Mouse (Mus musculus): Measurements from ENCODE around the gene Mrps9. TPM values are rescaled to one million over a fixed set of nuclear protein-coding genes. Genes with fewer than 3 reads are reported as not detected.
"Not testable (repeated sequence)": the region's sequence is repeated elsewhere in the genome, so short reads cannot be mapped to it uniquely, and the experiment has no call there.

Gene Mrps9
- polyA plus RNA-seq, 1 experiment from 2014 or later = 35.6 TPM

DNA sequence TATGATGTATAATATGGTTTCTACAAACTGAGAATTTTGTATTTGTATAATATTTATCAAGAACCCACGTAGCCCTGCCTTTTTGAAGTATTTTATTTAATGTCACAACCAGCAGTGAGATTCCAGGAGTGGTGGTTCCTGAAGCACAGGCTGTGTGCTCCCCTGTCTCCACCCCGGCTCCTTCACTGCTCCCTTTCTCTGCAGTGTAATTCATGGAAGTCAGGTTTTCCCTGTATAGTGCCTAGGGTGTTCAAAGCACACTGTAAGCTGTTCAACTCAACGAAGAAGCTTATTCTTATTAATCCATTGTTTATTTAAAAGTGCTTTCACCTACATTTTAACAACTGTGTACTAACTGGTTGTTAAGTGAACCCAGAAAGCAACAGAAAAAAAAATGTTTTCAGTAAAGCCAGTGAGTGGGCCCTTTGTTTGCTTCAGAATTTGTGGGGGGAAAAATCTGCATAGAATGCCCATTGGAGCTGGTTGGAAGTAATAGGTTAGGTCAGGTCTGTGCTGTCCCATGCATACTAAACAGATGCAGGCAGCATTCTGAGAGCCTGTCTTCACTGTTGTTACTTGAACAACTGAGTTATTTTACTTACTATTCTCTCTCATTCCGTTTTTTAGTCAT is 25.5 kb downstream of the Mrps9 start:
- Histone ChIP-seq H3K27ac (replicated peaks) (peak overlapping the region; percentile 58; the same call in 1 of the 2 replicates), H3K4me1 (peaks cover 14% of the 10 kb centered on the region), H3K36me3 (no peaks in the 10 kb centered on the region), H3K4me2 (0 out of 2 replicates have a peak overlapping the region, but pooled peaks have one; percentile 44), H3K9me3 (replicated peaks) (no peaks in the 10 kb centered on the region), H3K27me3 (replicated peaks) (no peaks in the 10 kb centered on the region), H3K4me3 (replicated peaks) (no peak overlapping the region), H3K9ac (replicated peaks) (no peak overlapping the region)
- WGBS = 33% methylated on average over 4 of the region's 4 CpGs
- peak; percentile 65 for ATAC-seq (ENCODE audit: low FRiP score)

DNA sequence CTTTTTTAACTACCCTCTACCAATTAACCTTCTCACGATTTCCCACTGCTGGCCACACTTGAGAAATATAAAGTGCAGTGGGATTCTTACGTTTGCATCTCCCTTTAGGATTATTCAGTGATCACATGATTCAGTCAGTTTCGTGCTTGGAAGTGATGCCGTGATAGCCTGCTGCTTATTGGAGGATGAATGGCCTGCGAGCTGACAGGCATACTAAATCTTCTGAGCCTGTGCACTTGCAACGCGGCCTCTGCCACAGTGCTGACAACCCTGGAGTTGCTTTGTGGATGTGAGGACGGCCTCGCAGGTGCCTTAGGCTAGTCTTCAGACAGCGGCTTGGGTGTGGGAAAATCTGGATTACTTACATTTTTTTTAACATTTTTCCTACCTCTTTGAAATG is 26.2 kb downstream of the Mrps9 start:
- H3K36me3 ChIP-seq = no peaks in the 10 kb centered on the region
- H3K9me3 ChIP-seq (replicated peaks) = no peaks in the 10 kb centered on the region
- ATAC-seq (ENCODE audit: low FRiP score) = peak; percentile 89
- no peak overlapping the region; the same call in 1 of the 2 replicates for H3K4me3 ChIP-seq (replicated peaks)
- peaks cover 14% of the 10 kb centered on the region for H3K4me1 ChIP-seq
- H3K9ac ChIP-seq (replicated peaks) = 0 out of 2 replicates have a peak overlapping the region, but pooled peaks have one; percentile 10
- no peaks in the 10 kb centered on the region for H3K27me3 ChIP-seq (replicated peaks)
- peak overlapping the region; percentile 44 for H3K4me2 ChIP-seq
- H3K27ac ChIP-seq (replicated peaks) = peak overlapping the region; percentile 58; the same call in 1 of the 2 replicates
- WGBS = 14% methylated on average over 10 of the region's 10 CpGs

DNA sequence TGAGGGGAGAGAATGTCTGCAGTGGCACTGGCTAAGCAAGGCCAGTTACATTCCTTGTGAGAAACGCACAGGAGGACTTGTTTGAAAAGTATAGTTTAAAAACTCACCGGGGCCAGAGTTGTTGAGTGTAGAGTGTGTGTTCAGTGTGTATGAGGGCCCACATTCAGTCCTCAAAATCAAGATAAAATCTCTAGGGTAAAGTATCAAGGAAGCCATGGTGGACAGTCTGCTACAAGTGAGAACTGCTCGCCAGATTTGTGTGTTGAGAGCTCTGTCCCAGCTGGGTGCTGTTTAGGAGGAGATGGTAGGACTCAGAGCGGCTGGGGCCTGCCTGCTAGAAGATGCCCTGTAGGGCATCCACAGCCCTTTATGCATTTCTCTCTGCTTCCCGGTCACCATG is 27.8 kb downstream of the Mrps9 start:
- H3K9ac ChIP-seq (replicated peaks) = no peak overlapping the region
- H3K4me2 ChIP-seq = no peak overlapping the region
- WGBS = 96% methylated on average over 5 of the region's 5 CpGs
- H3K36me3 ChIP-seq = no peaks in the 10 kb centered on the region
- H3K27me3 ChIP-seq (replicated peaks) = no peaks in the 10 kb centered on the region
- H3K4me1 ChIP-seq = peaks cover 14% of the 10 kb centered on the region
- no peak for ATAC-seq (ENCODE audit: low FRiP score)
- no peaks in the 10 kb centered on the region for H3K9me3 ChIP-seq (replicated peaks)
- no peak overlapping the region for H3K27ac ChIP-seq (replicated peaks)
- H3K4me3 ChIP-seq (replicated peaks) = no peak overlapping the region

DNA sequence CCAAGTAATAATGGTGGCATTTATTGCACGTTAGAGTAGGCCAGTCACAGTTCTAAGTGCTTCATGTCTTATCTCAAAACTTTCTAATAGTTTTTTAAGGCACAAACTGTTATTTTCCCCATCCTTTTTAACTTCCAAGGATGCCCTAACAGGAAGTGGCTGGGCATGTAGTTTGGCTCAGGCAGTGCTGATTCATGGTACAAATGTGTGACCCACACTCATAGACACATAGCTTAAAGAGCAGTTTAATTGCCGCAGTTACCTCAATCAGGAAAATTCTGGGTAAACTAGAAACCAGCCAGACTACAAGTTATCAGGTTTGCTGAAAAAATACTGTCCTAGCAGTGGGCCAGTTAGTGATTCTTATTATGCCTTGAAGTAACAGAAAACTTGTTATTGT is 31.2 kb downstream of the Mrps9 start:
- no peak for ATAC-seq (ENCODE audit: low FRiP score)
- H3K36me3 ChIP-seq = no peaks in the 10 kb centered on the region
- no peaks in the 10 kb centered on the region for H3K27me3 ChIP-seq (replicated peaks)
- peaks cover 5% of the 10 kb centered on the region for H3K4me1 ChIP-seq
- no peak overlapping the region for H3K4me2 ChIP-seq
- H3K9ac ChIP-seq (replicated peaks) = no peak overlapping the region
- WGBS = 91% methylated on average over 2 of the region's 2 CpGs
- H3K27ac ChIP-seq (replicated peaks) = no peak overlapping the region
- no peak overlapping the region for H3K4me3 ChIP-seq (replicated peaks)
- H3K9me3 ChIP-seq (replicated peaks) = no peaks in the 10 kb centered on the region

DNA sequence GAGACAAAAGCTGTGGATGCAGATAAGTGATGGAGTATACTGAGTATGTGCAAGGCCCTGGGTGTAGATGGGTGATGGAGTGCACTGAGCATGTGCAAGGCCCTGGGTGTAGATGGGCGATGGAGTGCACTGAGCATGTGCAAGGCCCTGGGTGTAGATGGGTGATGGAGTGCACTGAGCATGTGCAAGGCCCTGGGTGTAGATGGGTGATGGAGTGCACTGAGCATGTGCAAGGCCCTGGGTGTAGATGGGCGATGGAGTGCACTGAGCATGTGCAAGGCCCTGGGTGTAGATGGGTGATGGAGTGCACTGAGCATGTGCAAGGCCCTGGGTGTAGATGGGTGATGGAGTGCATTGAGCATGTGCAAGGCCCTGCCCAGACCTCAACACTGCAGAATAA is 32.4 kb downstream of the Mrps9 start:
- not testable (repeated sequence) for H3K9me3 ChIP-seq (replicated peaks); ATAC-seq (ENCODE audit: low FRiP score); H3K27me3 ChIP-seq (replicated peaks); H3K27ac ChIP-seq (replicated peaks); H3K4me1 ChIP-seq; H3K9ac ChIP-seq (replicated peaks); H3K36me3 ChIP-seq; H3K4me3 ChIP-seq (replicated peaks); H3K4me2 ChIP-seq
- WGBS = 67% methylated on average over 1 of the region's 2 CpGs

DNA sequence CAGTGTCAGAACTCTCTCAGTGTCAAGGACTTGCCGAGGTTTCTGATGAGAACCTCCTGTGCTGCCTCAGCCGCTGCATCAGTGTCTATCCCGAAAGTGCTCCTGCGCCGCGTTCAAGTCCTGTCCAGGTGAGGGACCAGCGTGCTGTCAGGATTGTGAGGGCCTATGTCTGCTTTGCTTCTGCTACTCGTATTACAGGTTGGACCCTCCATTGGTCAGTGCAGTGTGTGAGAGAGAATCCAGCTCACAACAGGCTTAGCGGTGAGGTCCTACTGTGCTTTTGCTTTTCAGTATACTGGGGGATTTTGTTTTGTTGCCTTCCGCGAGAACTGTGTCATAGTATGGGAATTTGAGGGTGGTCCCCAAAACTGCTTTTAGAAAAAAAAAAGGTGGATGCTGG is 36.8 kb downstream of the Mrps9 start:
- Histone ChIP-seq H3K4me3 (replicated peaks) (no peak overlapping the region), H3K27me3 (replicated peaks) (no peaks in the 10 kb centered on the region), H3K4me2 (no peak overlapping the region), H3K36me3 (0 out of 2 replicates have a peak, but pooled peaks cover 2% of the 10 kb centered on the region), H3K27ac (replicated peaks) (no peak overlapping the region), H3K4me1 (peaks cover 19% of the 10 kb centered on the region), H3K9ac (replicated peaks) (no peak overlapping the region), H3K9me3 (replicated peaks) (no peaks in the 10 kb centered on the region)
- ATAC-seq (ENCODE audit: low FRiP score) = no peak
- 83% methylated on average over 11 of the region's 11 CpGs for WGBS

DNA sequence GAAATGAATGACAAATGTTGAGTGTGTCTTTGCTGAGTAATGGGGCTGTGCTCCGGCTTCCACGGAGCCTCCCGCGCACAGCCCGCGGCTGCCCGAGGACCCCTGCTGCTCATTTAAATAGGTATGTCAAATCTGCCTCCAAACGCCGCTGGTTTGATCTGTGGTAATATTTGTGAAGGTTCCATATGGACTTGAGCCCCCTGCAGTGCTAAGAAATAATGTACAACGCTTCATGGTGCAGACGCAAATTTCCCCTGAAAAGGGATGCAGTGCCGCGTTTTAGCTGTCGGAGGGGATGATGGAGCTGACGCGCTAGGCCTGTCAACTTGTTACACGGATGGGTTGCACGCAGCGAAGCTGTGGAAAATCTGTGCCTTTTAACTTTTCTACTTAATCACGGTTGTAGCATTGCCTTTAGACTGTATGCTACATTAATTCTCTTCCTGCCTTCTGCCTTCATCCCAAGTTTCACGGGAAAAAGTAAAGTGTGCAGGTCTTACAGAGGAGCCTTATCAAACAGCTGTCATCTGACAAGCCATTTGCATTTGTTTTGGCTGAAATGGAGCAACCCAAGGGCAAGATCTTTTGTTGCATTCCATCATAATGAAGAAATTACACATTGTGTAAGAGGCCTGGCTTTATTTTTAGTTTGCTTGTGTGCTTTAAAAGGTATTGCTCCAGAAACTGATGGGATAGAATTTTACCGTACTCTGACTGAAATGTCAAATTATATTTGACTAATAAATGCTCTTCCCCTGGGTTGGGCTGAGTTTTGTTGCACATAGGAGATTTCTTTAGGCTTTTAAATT is 37.7 kb downstream of the Mrps9 start:
- 26% methylated on average over 22 of the region's 22 CpGs for WGBS
- H3K4me3 ChIP-seq (replicated peaks) = no peak overlapping the region

DNA sequence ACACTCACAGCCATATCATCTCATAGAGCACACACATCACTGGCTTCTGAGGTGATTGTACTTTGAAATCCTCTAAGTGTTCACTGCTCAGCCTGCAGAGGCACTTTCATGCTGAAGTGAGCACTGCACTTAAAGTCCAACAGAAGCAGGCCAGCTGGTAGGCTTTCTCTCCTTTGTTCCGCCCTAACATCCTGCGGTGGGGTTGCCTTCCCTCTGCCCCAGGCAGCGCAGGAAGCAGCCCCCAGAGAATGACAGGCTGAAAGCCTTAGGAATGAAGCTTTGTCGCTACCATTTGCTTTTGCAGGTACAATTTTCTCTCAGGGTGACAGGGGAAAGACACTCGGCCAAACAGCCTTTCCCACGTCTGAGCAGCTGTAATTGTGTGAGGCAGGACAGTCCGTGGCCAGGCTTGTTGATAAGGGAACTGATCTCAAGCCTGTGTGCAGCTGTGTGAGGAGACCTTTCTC is 38.4 kb downstream of the Mrps9 start:
- Histone ChIP-seq H3K4me3 (replicated peaks) (no peak overlapping the region), H3K36me3 (0 out of 2 replicates have a peak, but pooled peaks cover 2% of the 10 kb centered on the region), H3K4me1 (peaks cover 19% of the 10 kb centered on the region), H3K27ac (replicated peaks) (peak overlapping the region; percentile 25; the same call in 1 of the 2 replicates), H3K27me3 (replicated peaks) (no peaks in the 10 kb centered on the region), H3K4me2 (no peak overlapping the region), H3K9me3 (replicated peaks) (no peaks in the 10 kb centered on the region), H3K9ac (replicated peaks) (no peak overlapping the region)
- ATAC-seq (ENCODE audit: low FRiP score) = 0 out of 2 replicates have a peak, but pooled peaks have one; percentile 32
- WGBS = 12% methylated on average over 7 of the region's 7 CpGs

More for the DNA sequence above, 37.7 kb downstream of the Mrps9 start:
- Histone ChIP-seq H3K4me2 (peak overlapping the region; percentile 40), H3K27me3 (replicated peaks) (no peaks in the 10 kb centered on the region), H3K27ac (replicated peaks) (peak overlapping the region; percentile 25; the same call in 1 of the 2 replicates), H3K36me3 (0 out of 2 replicates have a peak, but pooled peaks cover 2% of the 10 kb centered on the region), H3K9ac (replicated peaks) (no peak overlapping the region), H3K4me1 (peaks cover 19% of the 10 kb centered on the region), H3K9me3 (replicated peaks) (no peaks in the 10 kb centered on the region)
- peak; percentile 53 for ATAC-seq (ENCODE audit: low FRiP score)

DNA sequence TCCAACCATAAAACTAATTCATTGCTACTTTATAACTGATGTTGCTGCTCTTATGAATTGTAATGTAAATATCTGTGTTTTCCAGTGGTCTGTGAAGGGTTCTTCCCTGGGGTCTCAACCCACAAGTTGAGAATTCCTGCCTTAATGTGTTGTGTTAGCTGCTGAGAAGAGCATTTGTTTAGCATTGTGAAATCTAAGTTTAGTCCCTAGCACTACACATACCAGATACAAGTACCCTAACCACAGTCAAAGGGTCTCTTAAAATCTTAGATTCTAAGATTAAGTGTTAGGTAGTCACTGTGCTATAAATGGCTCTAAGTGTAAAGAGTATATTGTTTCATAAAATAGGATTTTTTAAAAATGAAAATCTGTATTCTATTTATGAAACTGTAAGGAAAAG is 43.7 kb downstream of the Mrps9 start:
- ATAC-seq (ENCODE audit: low FRiP score) = no peak
- Histone ChIP-seq H3K36me3 (peaks cover 17% of the 10 kb centered on the region), H3K27me3 (replicated peaks) (no peaks in the 10 kb centered on the region), H3K9me3 (replicated peaks) (no peaks in the 10 kb centered on the region), H3K4me3 (replicated peaks) (no peak overlapping the region), H3K9ac (replicated peaks) (no peak overlapping the region), H3K27ac (replicated peaks) (no peak overlapping the region), H3K4me2 (no peak overlapping the region), H3K4me1 (peaks cover under 1% of the 10 kb centered on the region; the same call in 1 of the 2 replicates)

DNA sequence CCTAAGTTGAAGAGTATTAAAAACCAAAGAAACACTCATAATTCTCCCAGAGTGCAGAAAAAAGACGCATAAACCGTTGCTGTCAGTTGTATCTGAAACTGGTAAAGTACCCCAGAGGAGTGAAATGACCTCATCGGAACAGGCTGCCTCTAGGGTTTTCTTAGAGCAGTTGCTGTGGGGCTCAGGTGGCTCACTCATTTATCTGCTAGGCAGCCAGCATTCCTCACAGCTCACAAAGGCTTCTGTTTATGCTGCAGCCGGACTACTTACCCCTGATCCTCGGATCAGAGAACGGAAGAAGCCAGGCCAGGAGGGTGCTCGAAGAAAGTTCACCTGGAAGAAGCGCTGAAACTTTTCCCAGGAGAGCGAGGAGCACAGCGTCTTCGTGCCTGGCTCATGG is 54.1 kb downstream of the Mrps9 start:
- Histone ChIP-seq H3K4me1 (no peaks in the 10 kb centered on the region), H3K9me3 (replicated peaks) (no peaks in the 10 kb centered on the region), H3K27ac (replicated peaks) (no peak overlapping the region), H3K4me3 (replicated peaks) (no peak overlapping the region), H3K27me3 (replicated peaks) (no peaks in the 10 kb centered on the region), H3K4me2 (no peak overlapping the region), H3K9ac (replicated peaks) (no peak overlapping the region), H3K36me3 (peaks cover 20% of the 10 kb centered on the region)
- no peak for ATAC-seq (ENCODE audit: low FRiP score)
- 69% methylated on average over 11 of the region's 11 CpGs for WGBS

DNA sequence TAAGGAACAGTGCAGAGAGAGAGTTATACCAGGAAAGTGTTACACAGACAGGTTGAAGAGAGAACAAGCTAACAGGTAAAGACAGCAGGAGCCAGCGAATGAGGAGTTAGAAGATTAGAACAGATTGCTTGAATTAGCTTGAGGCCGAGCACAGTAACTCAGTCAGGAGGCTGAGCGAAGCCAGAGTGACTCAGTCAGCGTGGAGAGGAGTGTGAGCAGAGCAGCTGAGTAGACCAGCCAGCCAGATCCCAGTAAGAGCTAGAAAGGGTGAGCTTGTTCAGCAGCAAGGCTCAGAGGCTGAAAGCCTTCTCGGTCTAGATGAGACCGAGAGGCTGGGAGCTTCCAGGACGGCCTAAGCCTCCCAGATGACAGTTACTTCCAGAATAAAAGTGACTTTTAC is 55.7 kb downstream of the Mrps9 start:
- no peak overlapping the region for H3K27ac ChIP-seq (replicated peaks)
- H3K4me3 ChIP-seq (replicated peaks) = no peak overlapping the region
- 84% methylated on average over 7 of the region's 7 CpGs for WGBS
- no peak overlapping the region for H3K4me2 ChIP-seq
- H3K4me1 ChIP-seq = no peaks in the 10 kb centered on the region
- ATAC-seq (ENCODE audit: low FRiP score) = no peak
- H3K36me3 ChIP-seq = peaks cover 6% of the 10 kb centered on the region; the same call in 1 of the 2 replicates
- H3K9me3 ChIP-seq (replicated peaks) = no peaks in the 10 kb centered on the region
- H3K27me3 ChIP-seq (replicated peaks) = no peaks in the 10 kb centered on the region
- H3K9ac ChIP-seq (replicated peaks) = no peak overlapping the region

DNA sequence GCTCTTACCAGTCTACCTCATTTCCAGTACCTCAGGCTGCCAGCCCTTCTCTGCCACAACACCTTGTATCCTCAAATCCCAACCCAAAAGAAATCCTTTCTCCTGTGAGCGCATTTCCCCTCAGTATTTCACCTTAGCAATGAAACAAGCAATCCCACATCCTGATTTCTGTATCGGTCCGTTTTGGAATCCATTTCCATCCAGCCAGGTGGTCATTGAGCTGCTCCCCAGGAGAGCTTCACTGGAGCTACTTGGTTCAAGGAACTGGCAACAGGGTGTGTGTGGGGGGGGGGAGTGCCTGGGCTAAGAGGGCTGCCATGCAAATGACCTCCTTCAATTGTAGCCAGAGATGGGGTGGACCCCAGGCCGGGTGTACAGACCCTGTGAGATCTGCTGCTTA is 56.1 kb downstream of the Mrps9 start:
- no peak overlapping the region for H3K27ac ChIP-seq (replicated peaks)
- H3K27me3 ChIP-seq (replicated peaks) = no peaks in the 10 kb centered on the region
- H3K36me3 ChIP-seq = peaks cover 6% of the 10 kb centered on the region; the same call in 1 of the 2 replicates
- no peak overlapping the region for H3K4me3 ChIP-seq (replicated peaks)
- ATAC-seq (ENCODE audit: low FRiP score) = no peak
- H3K9ac ChIP-seq (replicated peaks) = no peak overlapping the region
- H3K4me1 ChIP-seq = no peaks in the 10 kb centered on the region
- H3K4me2 ChIP-seq = no peak overlapping the region
- WGBS = 59% methylated on average over 4 of the region's 4 CpGs
- H3K9me3 ChIP-seq (replicated peaks) = no peaks in the 10 kb centered on the region
